Mouse (Mus musculus) midbrain, embryonic 12.5 days (tissue): ENCODE measurements around the gene Rapgef5. TPM values are rescaled to one million over a fixed set of nuclear protein-coding genes. Genes with fewer than 3 reads are reported as not detected.
A peak's percentile ranks its signal among the peaks of the same experiment; 100 is the strongest.

Source experiments
- ATAC-seq: fragments of 200-750 bp; cut with Nextera tagmentation; 2 replicates; pipeline ENCODE4 v1.8.0; 2017; ENCODE audit warnings: low read depth, moderate TSS enrichment, moderate library complexity; ENCODE audit not compliant: low FRiP score
- H3K27ac ChIP-seq: fragments of 300-500 bp; sonication (generic); replicated peaks from 2 replicates; pipeline ENCODE4 v1.5.1; 2016; ENCODE audit warnings: mild to moderate bottlenecking
- H3K27me3 ChIP-seq: fragments of 300-500 bp; sonication (generic); 2 replicates; pipeline ENCODE4 v1.6.1; 2016; ENCODE audit warnings: mild to moderate bottlenecking
- H3K36me3 ChIP-seq: fragments of 300-500 bp; sonication (generic); 2 replicates; pipeline ENCODE4 v1.6.1; 2016
- H3K4me1 ChIP-seq: fragments of 300-500 bp; sonication (generic); 2 replicates; pipeline ENCODE4 v1.6.1; 2016
- H3K4me2 ChIP-seq: fragments of 300-500 bp; sonication (generic); replicated peaks from 2 replicates; pipeline ENCODE4 v1.6.1; 2016; ENCODE audit warnings: mild to moderate bottlenecking, moderate library complexity
- H3K4me3 ChIP-seq: fragments of 300-500 bp; sonication (generic); 2 replicates; pipeline ENCODE4 v1.5.1; 2016; ENCODE audit warnings: mild to moderate bottlenecking
- H3K9ac ChIP-seq: fragments of 300-500 bp; sonication (generic); replicated peaks from 2 replicates; pipeline ENCODE4 v1.6.1; 2016; ENCODE audit warnings: mild to moderate bottlenecking, moderate library complexity
- H3K9me3 ChIP-seq: fragments of 300-500 bp; sonication (generic); 2 replicates; pipeline ENCODE4 v1.6.1; 2016; ENCODE audit warnings: mild to moderate bottlenecking
- WGBS: fragments of 180-500 bp; shearing (Covaris S2); methylation state at CpG from one replicate; pipeline ENCODE4 v1.1.7; 2016; 5-methylcytosine and 5-hydroxymethylcytosine counted together
- polyA plus RNA-seq: library from polyadenylated mRNA; unstranded; fragments of >200 nt; fragmentation: Nextera tagmentation; extraction: Ambion mirVana; gene quantifications from 2 replicates; pipeline ENCODE4 v1.2.1, GENCODE M21; 2016

The Rapgef5 gene
- polyA plus RNA-seq, 1 experiment from 2014 or later, result 25.9 TPM

- Histone ChIP-seq H3K4me1 (no peaks in the 10 kb centered on the region), H3K27ac (no peak overlapping the region), H3K4me2 (no peak overlapping the region), H3K4me3 (no peak overlapping the region), H3K36me3 (no peaks in the 10 kb centered on the region), H3K27me3 (no peaks in the 10 kb centered on the region), H3K9me3 (0 out of 2 replicates have a peak, but pooled peaks cover 6% of the 10 kb centered on the region), H3K9ac (no peak overlapping the region)
- 86% methylated on average over 2 of the region's 2 CpGs for WGBS
- ATAC-seq, result no peak
Measured at GRCm38 (mm10) chr12:117505163-117505562, 11.1 kb upstream of the Rapgef5 start.

GRCm38 (mm10) chr12:117507772-117508171 is 8.5 kb upstream of the Rapgef5 start:
- Histone ChIP-seq H3K9ac (no peak overlapping the region), H3K9me3 (0 out of 2 replicates have a peak, but pooled peaks cover 6% of the 10 kb centered on the region), H3K4me3 (no peak overlapping the region), H3K27me3 (no peaks in the 10 kb centered on the region), H3K36me3 (no peaks in the 10 kb centered on the region), H3K4me2 (no peak overlapping the region), H3K27ac (no peak overlapping the region), H3K4me1 (no peaks in the 10 kb centered on the region)
- 53% methylated on average over 1 of the region's 1 CpGs for WGBS
- no peak for ATAC-seq

- no peak overlapping the region for H3K9ac ChIP-seq
- H3K27ac ChIP-seq, result no peak overlapping the region
- WGBS, result 57% methylated on average over 2 of the region's 2 CpGs
- H3K36me3 ChIP-seq, result no peaks in the 10 kb centered on the region
- no peaks in the 10 kb centered on the region for H3K4me1 ChIP-seq
- no peak overlapping the region for H3K4me3 ChIP-seq
- H3K9me3 ChIP-seq, result no peaks in the 10 kb centered on the region
- ATAC-seq, result no peak
- H3K4me2 ChIP-seq, result no peak overlapping the region
- no peaks in the 10 kb centered on the region for H3K27me3 ChIP-seq
Measured at GRCm38 (mm10) chr12:117509919-117510318, 6.4 kb upstream of the Rapgef5 start.

- H3K4me2 ChIP-seq, result no peak overlapping the region
- H3K27me3 ChIP-seq, result no peaks in the 10 kb centered on the region
- no peaks in the 10 kb centered on the region for H3K36me3 ChIP-seq
- H3K27ac ChIP-seq, result no peak overlapping the region
- no peak overlapping the region for H3K4me3 ChIP-seq
- no peaks in the 10 kb centered on the region for H3K4me1 ChIP-seq
- no peaks in the 10 kb centered on the region for H3K9me3 ChIP-seq
- no peak for ATAC-seq
- no peak overlapping the region for H3K9ac ChIP-seq
- 78% methylated on average over 3 of the region's 3 CpGs for WGBS
Measured at GRCm38 (mm10) chr12:117512468-117512867, 3.8 kb upstream of the Rapgef5 start.

- no peak overlapping the region for H3K9ac ChIP-seq
- no peaks in the 10 kb centered on the region for H3K36me3 ChIP-seq
- H3K27ac ChIP-seq, result no peak overlapping the region
- H3K4me1 ChIP-seq, result no peaks in the 10 kb centered on the region
- H3K4me2 ChIP-seq, result no peak overlapping the region
- no peak for ATAC-seq
- H3K9me3 ChIP-seq, result no peaks in the 10 kb centered on the region
- H3K27me3 ChIP-seq, result no peaks in the 10 kb centered on the region
- H3K4me3 ChIP-seq, result no peak overlapping the region
- WGBS, result 78% methylated on average over 11 of the region's 11 CpGs
Measured at GRCm38 (mm10) chr12:117513150-117513932, 2.9 kb upstream of the Rapgef5 start.

GRCm38 (mm10) chr12:117517275-117517936 is 1.1 kb downstream of the Rapgef5 start:
- H3K27me3 ChIP-seq, result no peaks in the 10 kb centered on the region
- H3K36me3 ChIP-seq, result no peaks in the 10 kb centered on the region
- no peaks in the 10 kb centered on the region; the same call in 1 of the 2 replicates for H3K4me1 ChIP-seq
- H3K9ac ChIP-seq, result no peak overlapping the region
- 75% methylated on average over 14 of the region's 14 CpGs for WGBS
- no peak overlapping the region for H3K27ac ChIP-seq
- no peak overlapping the region for H3K4me2 ChIP-seq
- H3K4me3 ChIP-seq, result no peak overlapping the region
- H3K9me3 ChIP-seq, result no peaks in the 10 kb centered on the region
- no peak for ATAC-seq

- Histone ChIP-seq H3K27me3 (no peaks in the 10 kb centered on the region), H3K4me3 (no peak overlapping the region), H3K9me3 (no peaks in the 10 kb centered on the region), H3K4me2 (no peak overlapping the region), H3K9ac (no peak overlapping the region), H3K4me1 (no peaks in the 10 kb centered on the region; the same call in 1 of the 2 replicates), H3K27ac (no peak overlapping the region), H3K36me3 (no peaks in the 10 kb centered on the region)
- WGBS, result 73% methylated on average over 9 of the region's 9 CpGs
- ATAC-seq, result no peak
Measured at GRCm38 (mm10) chr12:117524311-117525013, 8.2 kb downstream of the Rapgef5 start.

GRCm38 (mm10) chr12:117527889-117528288 is 11.6 kb downstream of the Rapgef5 start:
- no peaks in the 10 kb centered on the region for H3K4me1 ChIP-seq
- no peak overlapping the region for H3K9ac ChIP-seq
- H3K36me3 ChIP-seq, result no peaks in the 10 kb centered on the region
- H3K4me3 ChIP-seq, result no peak overlapping the region
- no peak overlapping the region for H3K27ac ChIP-seq
- peaks cover 8% of the 10 kb centered on the region for H3K27me3 ChIP-seq
- H3K4me2 ChIP-seq, result no peak overlapping the region
- no peaks in the 10 kb centered on the region for H3K9me3 ChIP-seq
- WGBS, result 77% methylated on average over 3 of the region's 3 CpGs
- ATAC-seq, result no peak

- no peak overlapping the region for H3K9ac ChIP-seq
- H3K4me2 ChIP-seq, result no peak overlapping the region
- H3K4me1 ChIP-seq, result peaks cover 3% of the 10 kb centered on the region; the same call in 1 of the 2 replicates
- no peaks in the 10 kb centered on the region for H3K9me3 ChIP-seq
- H3K27ac ChIP-seq, result no peak overlapping the region
- ATAC-seq, result no peak
- no peaks in the 10 kb centered on the region for H3K36me3 ChIP-seq
- H3K27me3 ChIP-seq, result peaks cover 15% of the 10 kb centered on the region
- H3K4me3 ChIP-seq, result no peak overlapping the region
- WGBS, result 84% methylated on average over 4 of the region's 4 CpGs
Measured at GRCm38 (mm10) chr12:117528509-117529145, 12.3 kb downstream of the Rapgef5 start.

- Histone ChIP-seq H3K27me3 (peaks cover 37% of the 10 kb centered on the region), H3K36me3 (no peaks in the 10 kb centered on the region), H3K27ac (no peak overlapping the region), H3K4me3 (no peak overlapping the region), H3K9me3 (no peaks in the 10 kb centered on the region), H3K4me2 (no peak overlapping the region), H3K9ac (no peak overlapping the region), H3K4me1 (peaks cover 12% of the 10 kb centered on the region)
- no peak for ATAC-seq
- 89% methylated on average over 4 of the region's 4 CpGs for WGBS
Measured at GRCm38 (mm10) chr12:117531106-117531505, 14.8 kb downstream of the Rapgef5 start.

GRCm38 (mm10) chr12:117533176-117534086 is 17.2 kb downstream of the Rapgef5 start:
- 1% methylated on average over 54 of the region's 64 CpGs for WGBS
- Histone ChIP-seq H3K36me3 (no peaks in the 10 kb centered on the region), H3K9me3 (no peaks in the 10 kb centered on the region), H3K4me1 (peaks cover 12% of the 10 kb centered on the region), H3K9ac (peak overlapping the region; percentile 52), H3K4me3 (peak overlapping the region; percentile 67), H3K4me2 (peak overlapping the region; percentile 97), H3K27ac (no peak overlapping the region; the same call in 1 of the 2 replicates), H3K27me3 (peaks cover 37% of the 10 kb centered on the region)
- peak; percentile 77 for ATAC-seq
